Mouse (Mus musculus) lung, adult 2 months (tissue): ENCODE results near the gene Hcn2. TPM values are rescaled to one million over a fixed set of nuclear protein-coding genes. Genes with fewer than 3 reads are reported as not detected.

Experiments used
- DNase-seq: peaks from one replicate; pipeline ENCODE4 v3.0.0; 2022
- H3K4me1 ChIP-seq: fragments of 200-500 bp; 2 replicates; pipeline ENCODE4 v1.6.1; 2011; ENCODE audit warnings: low read length; ENCODE audit not compliant: control insufficient read depth, insufficient read depth
- H3K4me3 ChIP-seq: fragments of 200-500 bp; replicated peaks from 2 replicates; pipeline ENCODE3; 2011; ENCODE audit warnings: low read depth, mild to moderate bottlenecking, control low read depth, low read length; ENCODE audit errors: extremely low read depth
- CTCF ChIP-seq: fragments of 200-500 bp; IDR thresholded peaks from 2 replicates; pipeline ENCODE4 v1.5.1; 2011; ENCODE audit warnings: mild to moderate bottlenecking, low read length, control low read depth; ENCODE audit not compliant: insufficient read depth
- POLR2A ChIP-seq: fragments of 200-500 bp; IDR thresholded peaks from 2 replicates; pipeline ENCODE4 v1.6.1; 2011; ENCODE audit warnings: low read depth, mild to moderate bottlenecking, control low read depth, low read length, borderline replicate concordance; ENCODE audit errors: extremely low read depth
- WGBS: fragments of 180-500 bp; shearing (Covaris S2); methylation state at CpG from one replicate; pipeline ENCODE4 v1.1.7; 2018; 5-methylcytosine and 5-hydroxymethylcytosine counted together
- polyA plus RNA-seq: library from polyadenylated mRNA; depleted of rRNA; stranded (reverse); fragments of >200 nt; gene quantifications from 2 replicates; pipeline ENCODE4 v1.2.3, GENCODE M21; 2012; rRNA removed

Hcn2 gene
- polyA plus RNA-seq, 1 experiment, result 3.0 TPM

DNA sequence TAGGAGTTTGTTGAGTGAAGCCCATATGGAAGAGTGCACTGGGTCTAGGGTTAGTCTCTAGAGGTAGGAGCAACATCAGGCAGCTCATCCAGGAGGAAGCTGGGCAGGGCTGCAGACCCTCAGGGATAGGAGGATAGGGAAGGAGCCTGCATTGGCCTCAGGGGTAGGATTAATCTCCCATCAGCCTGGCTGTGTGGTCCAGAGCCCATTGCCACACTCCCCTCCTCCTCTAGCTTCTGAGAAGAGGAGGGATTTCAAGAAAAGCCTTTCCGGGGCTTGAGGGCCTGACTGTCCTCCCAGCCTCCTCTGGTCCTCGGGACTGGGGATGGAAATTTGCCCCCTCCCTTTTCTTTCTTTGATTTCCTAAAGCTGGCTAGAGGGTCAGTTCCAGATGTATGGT, 62.8 kb downstream of the Hcn2 start:
- Histone ChIP-seq H3K4me1 (peaks cover 9% of the 10 kb centered on the region), H3K4me3 (no peak overlapping the region)
- no peak for DNase-seq
- WGBS, result 26% methylated on average over 2 of the region's 2 CpGs
- TF ChIP-seq POLR2A (no peak), CTCF (no peak)

DNA sequence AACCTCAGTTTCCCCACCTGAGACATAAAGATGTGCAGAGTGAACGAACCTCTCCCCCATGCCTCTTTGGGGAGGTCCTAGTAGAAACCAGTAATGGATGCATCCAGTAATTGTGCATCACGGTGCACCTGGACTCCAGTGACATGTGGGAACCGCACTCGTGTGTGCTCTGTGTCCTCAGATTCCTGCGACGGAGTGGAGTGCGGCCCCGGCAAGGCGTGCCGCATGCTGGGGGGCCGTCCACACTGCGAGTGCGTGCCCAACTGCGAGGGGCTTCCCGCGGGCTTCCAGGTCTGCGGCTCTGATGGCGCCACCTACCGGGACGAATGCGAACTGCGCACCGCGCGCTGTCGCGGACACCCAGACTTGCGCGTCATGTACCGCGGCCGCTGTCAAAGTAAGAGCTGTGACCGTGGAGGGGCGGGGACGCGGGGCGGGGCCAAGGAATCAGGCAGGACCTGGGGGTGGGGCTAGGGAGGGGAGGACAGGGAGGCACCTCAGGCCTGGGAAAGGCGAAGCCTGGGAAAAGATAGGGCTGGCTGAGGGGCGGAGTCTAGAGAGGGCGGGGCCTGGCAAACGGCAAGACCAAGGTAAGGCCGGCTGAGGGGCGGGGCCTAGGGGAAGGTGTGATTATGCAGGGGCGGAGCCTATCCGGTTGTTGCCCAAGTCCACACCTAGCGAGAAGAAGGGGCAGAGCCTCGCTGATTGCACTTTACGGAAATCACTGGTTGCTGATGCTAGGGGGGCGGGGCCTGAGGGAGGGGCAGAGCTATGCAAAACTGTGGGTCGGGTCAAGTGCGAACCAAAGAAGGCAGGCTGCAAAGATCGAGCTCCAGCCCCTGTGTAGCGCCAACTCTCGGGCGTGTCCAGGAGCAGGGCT, 63.6 kb downstream of the Hcn2 start:
- H3K4me3 ChIP-seq, result peak overlapping the region; percentile 66
- peaks cover 9% of the 10 kb centered on the region for H3K4me1 ChIP-seq
- peak; percentile 99 for DNase-seq
- TF ChIP-seq CTCF (peak; percentile 65), POLR2A (peak; percentile 27; the same call in 1 of the 2 replicates)
- 2% methylated on average over 52 of the region's 55 CpGs for WGBS

- H3K4me1 ChIP-seq, result peaks cover 9% of the 10 kb centered on the region
- TF ChIP-seq POLR2A (peak; percentile 45; the same call in 1 of the 2 replicates), CTCF (no peak)
- DNase-seq, result no peak
- WGBS, result 1% methylated on average over 13 of the region's 13 CpGs
- H3K4me3 ChIP-seq, result peak overlapping the region; percentile 66
Observed at GRCm38 (mm10) chr10:79780664-79781015, 64.2 kb downstream of the Hcn2 start.

- WGBS, result 28% methylated on average over 21 of the region's 21 CpGs
- Histone ChIP-seq H3K4me3 (peak overlapping the region; percentile 22), H3K4me1 (peaks cover 9% of the 10 kb centered on the region)
- no peak for DNase-seq
- no peak for TF ChIP-seq CTCF
- no peak for TF ChIP-seq POLR2A
Observed at GRCm38 (mm10) chr10:79781139-79781538, 64.7 kb downstream of the Hcn2 start.

GRCm38 (mm10) chr10:79781956-79782355, 65.5 kb downstream of the Hcn2 start:
- DNase-seq, result no peak
- WGBS, result 67% methylated on average over 5 of the region's 5 CpGs
- no peak overlapping the region for H3K4me3 ChIP-seq
- TF ChIP-seq CTCF, result no peak
- no peak for TF ChIP-seq POLR2A
- peaks cover 9% of the 10 kb centered on the region for H3K4me1 ChIP-seq

GRCm38 (mm10) chr10:79783050-79783449, 66.6 kb downstream of the Hcn2 start:
- TF ChIP-seq CTCF (peak; percentile 32), POLR2A (no peak)
- 55% methylated on average over 7 of the region's 7 CpGs for WGBS
- Histone ChIP-seq H3K4me3 (no peak overlapping the region), H3K4me1 (peaks cover 9% of the 10 kb centered on the region)
- DNase-seq, result no peak

DNA sequence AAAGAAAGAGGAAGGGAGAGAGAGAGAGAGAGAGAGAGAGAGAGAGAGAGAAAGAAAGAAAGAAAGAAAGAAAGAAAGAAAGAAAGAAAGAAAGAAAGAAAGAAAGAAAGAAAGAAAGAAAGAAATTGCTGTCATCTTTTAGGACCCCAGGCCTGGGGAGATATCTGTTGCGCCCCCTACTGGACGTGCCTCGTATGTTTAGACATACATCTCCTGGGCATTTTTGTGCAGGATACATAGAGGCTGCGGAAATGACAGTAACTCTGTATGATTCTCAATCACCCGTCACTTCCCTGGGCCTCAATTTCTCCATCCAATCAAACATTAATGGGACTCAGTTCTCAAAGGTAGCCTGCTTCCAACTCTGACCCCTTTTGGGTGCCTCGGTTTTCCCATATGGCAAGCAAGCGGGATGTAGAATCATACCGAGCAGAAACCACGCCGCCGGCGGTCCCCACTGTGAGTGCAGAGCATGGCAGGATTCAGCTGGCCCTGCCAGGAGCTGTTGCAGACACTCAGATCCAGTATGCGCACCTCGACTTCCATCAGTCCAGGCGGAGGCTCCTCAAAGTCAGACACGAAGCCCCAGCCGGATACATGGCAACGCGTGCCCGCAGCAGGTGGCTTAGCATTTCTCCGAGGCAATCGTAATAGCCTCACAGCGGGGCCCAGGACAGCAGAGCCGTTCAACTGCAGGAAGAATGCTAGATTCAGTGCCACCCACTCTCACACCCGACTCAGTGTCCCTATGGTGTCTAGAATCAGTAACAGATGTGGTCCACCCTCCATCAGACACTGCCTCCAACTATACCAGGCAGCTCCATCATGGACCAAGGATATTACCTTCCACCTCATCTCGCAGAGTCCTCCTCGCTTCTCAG, 67.7 kb downstream of the Hcn2 start:
- 47% methylated on average over 27 of the region's 27 CpGs for WGBS
- TF ChIP-seq POLR2A (no peak), CTCF (peak; percentile 57)
- Histone ChIP-seq H3K4me3 (no peak overlapping the region), H3K4me1 (peaks cover 9% of the 10 kb centered on the region)
- peak; percentile 25 for DNase-seq

Other genes starting within 250 kb of the Hcn2 start
- gene Vmn2r83, start 247.9 kb upstream of the Hcn2 start, polyA plus RNA-seq, result not detected in 2 replicates
- 27.9 and 30.4 TPM in 2 replicates for gene Plpp2, start 182.8 kb upstream of the Hcn2 start, polyA plus RNA-seq
- 62.5 and 71.8 TPM in 2 replicates for gene Mier2, start 161.4 kb upstream of the Hcn2 start, polyA plus RNA-seq
- gene Theg, start 129.3 kb upstream of the Hcn2 start, polyA plus RNA-seq, result not detected in 2 replicates
- gene C2cd4c, start 102.6 kb upstream of the Hcn2 start, polyA plus RNA-seq, result not detected in 2 replicates
- gene Shc2, start 78.7 kb upstream of the Hcn2 start, polyA plus RNA-seq, result 2.4 and 2.7 TPM in 2 replicates
- gene Odf3l2, start 70.9 kb upstream of the Hcn2 start, polyA plus RNA-seq, result not detected in 2 replicates
- 0.13 TPM in 1 of 2 replicates, not detected in the other for gene Madcam1, start 52.1 kb upstream of the Hcn2 start, polyA plus RNA-seq
- gene Tpgs1, start 47.3 kb upstream of the Hcn2 start, polyA plus RNA-seq, result 70.4 and 84.7 TPM in 2 replicates
- gene Cdc34, start 34.4 kb upstream of the Hcn2 start, polyA plus RNA-seq, result 112 and 121 TPM in 2 replicates
- gene Gzmm, start 27.6 kb upstream of the Hcn2 start, polyA plus RNA-seq, result 1.5 and 1.6 TPM in 2 replicates
- gene Bsg, start 12.1 kb upstream of the Hcn2 start, polyA plus RNA-seq, result 684 and 692 TPM in 2 replicates
- gene Polrmt, start 29.9 kb downstream of the Hcn2 start, polyA plus RNA-seq, result 42.0 and 46.2 TPM in 2 replicates
- 0.10 and 1.0 TPM in 2 replicates for gene Fgf22, start 38.4 kb downstream of the Hcn2 start, polyA plus RNA-seq
- gene Rnf126, start 50.3 kb downstream of the Hcn2 start, polyA plus RNA-seq, result 103 and 134 TPM in 2 replicates
- gene Fstl3, start 60.6 kb downstream of the Hcn2 start, polyA plus RNA-seq, result 65.8 and 72.7 TPM in 2 replicates
- gene Prss57, start 74.3 kb downstream of the Hcn2 start, polyA plus RNA-seq, result 0.20 TPM in 1 of 2 replicates, not detected in the other
- gene Palm, start 76.9 kb downstream of the Hcn2 start, polyA plus RNA-seq, result 34.2 and 38.5 TPM in 2 replicates
- 4.0 and 4.8 TPM in 2 replicates for gene Misp, start 104.4 kb downstream of the Hcn2 start, polyA plus RNA-seq
- gene Ptbp1, start 137.8 kb downstream of the Hcn2 start, polyA plus RNA-seq, result 224 and 265 TPM in 2 replicates
- 3.6 and 5.0 TPM in 2 replicates for gene Prtn3, start 157.8 kb downstream of the Hcn2 start, polyA plus RNA-seq
- gene Plppr3, start 158.0 kb downstream of the Hcn2 start, polyA plus RNA-seq, result 8.4 and 8.9 TPM in 2 replicates
- gene Elane, start 169.6 kb downstream of the Hcn2 start, polyA plus RNA-seq, result 0.11 and 0.85 TPM in 2 replicates
- gene Cfd, start 174.2 kb downstream of the Hcn2 start, polyA plus RNA-seq, result 297 and 1,797 TPM in 2 replicates
- 76.2 and 79.1 TPM in 2 replicates for gene Med16, start 192.3 kb downstream of the Hcn2 start, polyA plus RNA-seq
- gene Gm26602, start 194.2 kb downstream of the Hcn2 start, polyA plus RNA-seq, result not detected in 2 replicates
- gene Kiss1r, start 200.3 kb downstream of the Hcn2 start, polyA plus RNA-seq, result 20.9 and 24.4 TPM in 2 replicates
- 129 and 162 TPM in 2 replicates for gene R3hdm4, start 204.6 kb downstream of the Hcn2 start, polyA plus RNA-seq
- gene Arid3a, start 210.4 kb downstream of the Hcn2 start, polyA plus RNA-seq, result 7.8 and 8.6 TPM in 2 replicates
- 33.5 and 35.5 TPM in 2 replicates for gene Wdr18, start 243.5 kb downstream of the Hcn2 start, polyA plus RNA-seq